Mouse (Mus musculus): Measurements from ENCODE around the gene Fastk.
"Not testable (repeated sequence)": the region's sequence is repeated elsewhere in the genome, so short reads cannot be mapped to it uniquely, and the experiment has no call there.

Fastk gene

GRCm38 (mm10) chr5:24423129-24424003 is 21.7 kb downstream of the Fastk start, which contains the start of the genes Cdk5 and Slc4a2:
Cdk5 (minus strand) TSS chr5:24423530.
Slc4a2 (plus strand) TSS chr5:24423837.
- peak; percentile 99 for DNase-seq (ENCODE audit: low spot score)

- no peak for DNase-seq (ENCODE audit: low spot score)
Observed at GRCm38 (mm10) chr5:24420381-24420780, 24.7 kb downstream of the Fastk start.

DNA sequence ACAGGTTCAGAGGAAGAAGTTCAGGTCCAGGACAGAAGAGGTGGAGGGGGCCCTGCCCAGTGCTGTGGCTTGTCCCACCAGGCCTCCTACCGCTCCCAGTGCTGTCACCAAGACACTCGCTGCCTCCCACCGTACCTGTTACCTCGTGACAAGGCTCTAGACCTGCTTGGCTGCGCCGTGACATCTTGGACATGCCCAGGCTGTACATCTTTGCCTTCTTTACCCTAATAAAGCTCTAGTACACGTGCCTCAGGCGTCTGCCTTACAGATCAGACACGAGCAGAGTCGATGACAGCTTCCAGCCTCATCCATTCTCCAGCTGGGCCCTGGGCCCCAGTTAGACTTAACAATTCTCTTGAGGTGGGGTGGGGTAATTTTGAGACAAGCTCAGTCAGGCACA is 27.5 kb downstream of the Fastk start:
- DNase-seq (ENCODE audit: low spot score): no peak

DNA sequence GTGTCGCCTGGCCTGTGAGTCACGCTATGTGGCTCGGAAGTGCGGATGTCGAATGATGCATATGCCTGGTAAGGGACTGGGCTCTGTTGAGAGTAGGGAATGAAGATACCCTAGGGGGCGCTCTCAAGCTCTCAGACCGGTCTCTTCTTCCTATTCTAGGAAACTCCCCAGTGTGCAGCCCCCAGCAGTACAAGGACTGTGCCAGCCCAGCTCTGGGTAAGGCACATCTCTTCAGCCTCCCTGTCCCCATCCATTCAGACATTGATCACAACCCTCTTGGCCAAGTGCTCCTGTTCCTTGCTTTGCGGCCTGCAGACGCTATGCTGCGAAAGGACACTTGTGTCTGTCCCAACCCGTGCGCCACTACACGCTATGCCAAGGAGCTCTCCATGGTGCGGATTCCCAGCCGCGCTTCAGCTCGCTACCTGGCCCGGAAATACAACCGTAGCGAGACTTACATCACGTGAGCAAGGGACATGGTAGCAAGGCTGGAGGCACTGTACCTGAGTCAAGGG is 28.8 kb downstream of the Fastk start:
- peak; percentile 64 for DNase-seq (ENCODE audit: low spot score)

- no peak for DNase-seq (ENCODE audit: low spot score)
Observed at GRCm38 (mm10) chr5:24413938-24414337, 31.1 kb downstream of the Fastk start.

DNA sequence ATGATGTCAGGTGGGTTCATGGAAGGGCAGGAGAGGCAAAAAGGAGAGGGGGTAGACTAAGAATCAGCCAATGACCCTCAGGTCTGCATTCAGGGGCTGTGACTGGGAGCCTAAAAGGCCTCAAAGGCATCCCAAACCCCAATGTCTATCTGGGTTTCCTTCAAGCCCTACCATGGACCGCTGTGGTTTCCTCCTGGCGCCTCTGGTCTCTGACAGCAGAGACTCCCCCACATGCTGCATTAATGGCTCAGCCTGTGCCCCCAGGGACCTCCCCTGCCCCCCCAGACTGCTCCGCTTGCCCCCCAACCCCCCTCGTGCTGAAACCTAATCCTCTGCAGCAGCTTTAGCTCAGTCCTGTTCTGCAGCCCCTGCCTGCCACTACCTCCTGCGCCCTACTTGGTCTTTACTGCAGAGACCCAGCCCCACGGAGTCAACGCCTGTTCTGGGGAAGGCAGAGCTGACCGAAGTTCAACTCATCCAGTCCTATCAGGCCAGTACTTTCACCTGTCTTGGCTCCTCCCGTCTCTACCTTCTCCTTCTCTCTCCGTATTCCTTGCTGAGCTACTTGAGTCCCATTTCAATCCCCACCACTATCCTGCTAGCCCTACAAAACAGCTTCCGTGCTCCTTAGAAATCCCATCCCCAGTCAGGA is 31.9 kb downstream of the Fastk start, which contains the start of gene Asic3:
Asic3 (plus strand) TSS at position 351 of the 652 bp plus-strand sequence.
- DNase-seq (ENCODE audit: low spot score): peak; percentile 64

DNA sequence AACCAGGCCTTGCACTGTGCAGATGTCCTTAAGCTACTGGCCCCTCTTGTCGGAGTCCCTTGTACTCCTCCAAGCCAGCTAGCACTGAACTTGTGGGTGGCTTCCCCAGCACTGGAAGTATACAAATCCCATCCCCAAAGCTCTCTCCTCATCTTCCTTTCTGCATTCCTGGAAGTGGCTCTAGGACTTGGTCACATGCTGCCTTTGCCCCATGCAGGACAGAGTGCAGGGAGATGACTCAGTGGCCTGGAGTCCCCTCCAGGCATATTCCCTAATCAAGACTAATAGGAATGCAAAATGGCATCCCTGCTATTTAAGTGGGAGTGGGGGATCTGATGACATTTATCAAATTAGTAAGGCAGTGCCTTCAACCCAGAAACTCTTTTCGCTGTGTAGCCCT is 33.0 kb downstream of the Fastk start:
- no peak for DNase-seq (ENCODE audit: low spot score)

DNA sequence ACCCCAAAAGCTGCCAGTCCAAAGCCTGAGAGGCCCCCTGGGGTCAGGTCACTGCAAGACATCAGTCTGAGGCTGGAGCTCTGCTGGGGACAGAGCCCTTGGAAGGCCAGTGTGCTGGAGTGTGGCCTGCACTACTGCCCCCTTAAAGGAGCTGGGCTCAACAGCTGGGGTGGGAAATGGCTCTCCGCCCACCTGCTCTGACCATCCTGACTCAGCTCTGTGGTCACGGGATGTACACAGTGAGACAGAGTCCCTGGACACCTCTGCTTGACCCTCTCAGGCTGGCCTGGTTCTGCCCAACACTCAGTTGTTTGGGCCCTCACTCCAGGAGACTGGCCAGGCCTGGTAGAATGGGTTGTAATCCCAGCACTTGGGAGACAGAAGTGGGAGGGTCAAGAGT is 35.6 kb downstream of the Fastk start:
- no peak for DNase-seq (ENCODE audit: low spot score)

GRCm38 (mm10) chr5:24408651-24409050 is 36.4 kb downstream of the Fastk start:
- no peak for DNase-seq (ENCODE audit: low spot score)

DNA sequence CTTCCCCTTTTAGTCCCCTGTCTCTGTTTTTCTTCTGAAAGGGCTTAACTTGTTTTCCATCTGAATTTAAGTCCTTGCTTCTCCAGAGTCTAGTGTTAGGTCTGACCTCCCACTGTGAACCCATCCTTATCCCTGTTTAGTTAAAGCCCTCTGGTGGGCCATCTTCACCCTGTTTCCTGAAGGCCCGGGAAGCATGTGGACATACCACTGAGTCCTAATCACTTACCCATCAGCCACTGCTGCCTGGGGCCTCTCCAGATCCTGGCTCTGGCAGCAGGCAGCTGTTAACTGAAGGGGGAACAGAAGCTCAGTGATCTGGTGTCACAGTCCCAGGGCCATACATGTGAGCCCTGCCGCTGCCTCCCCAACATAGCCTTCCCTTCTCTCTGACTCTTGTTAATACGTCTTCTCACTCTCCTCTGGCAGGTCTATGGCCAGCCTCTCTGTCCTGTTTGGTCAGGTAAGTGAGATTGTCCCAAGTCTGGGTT is 39.7 kb downstream of the Fastk start:
- DNase-seq (ENCODE audit: low spot score): no peak

- DNase-seq (ENCODE audit: low spot score): no peak
Observed at GRCm38 (mm10) chr5:24404594-24405360, 40.3 kb downstream of the Fastk start.

- no peak for DNase-seq (ENCODE audit: low spot score)
Observed at GRCm38 (mm10) chr5:24401969-24402368, 43.1 kb downstream of the Fastk start.

GRCm38 (mm10) chr5:24400911-24401605 is 44.0 kb downstream of the Fastk start:
- no peak for DNase-seq (ENCODE audit: low spot score)

- DNase-seq (ENCODE audit: low spot score): no peak
Observed at GRCm38 (mm10) chr5:24400362-24400761, 44.7 kb downstream of the Fastk start.

DNA sequence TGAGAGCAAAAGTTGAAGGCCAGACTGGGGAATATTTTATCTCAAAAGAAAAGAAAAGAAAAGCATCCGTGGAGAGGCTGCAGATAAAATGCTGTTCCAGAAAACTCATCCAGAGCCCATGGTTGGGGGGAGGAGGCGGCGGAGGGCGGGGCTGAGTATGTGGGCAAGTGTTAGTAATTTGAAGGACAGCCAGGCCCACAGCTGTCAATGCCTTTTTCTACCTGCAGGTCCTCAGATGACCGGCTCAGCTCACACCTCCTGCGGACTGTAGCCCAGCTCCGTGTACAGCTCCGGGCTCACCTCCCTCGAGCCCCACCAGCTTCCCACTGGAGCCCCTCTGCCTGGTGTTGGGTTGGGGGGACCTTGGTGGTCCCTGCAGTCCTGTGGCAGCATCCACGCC is 45.4 kb downstream of the Fastk start:
- DNase-seq (ENCODE audit: low spot score): no peak

DNA sequence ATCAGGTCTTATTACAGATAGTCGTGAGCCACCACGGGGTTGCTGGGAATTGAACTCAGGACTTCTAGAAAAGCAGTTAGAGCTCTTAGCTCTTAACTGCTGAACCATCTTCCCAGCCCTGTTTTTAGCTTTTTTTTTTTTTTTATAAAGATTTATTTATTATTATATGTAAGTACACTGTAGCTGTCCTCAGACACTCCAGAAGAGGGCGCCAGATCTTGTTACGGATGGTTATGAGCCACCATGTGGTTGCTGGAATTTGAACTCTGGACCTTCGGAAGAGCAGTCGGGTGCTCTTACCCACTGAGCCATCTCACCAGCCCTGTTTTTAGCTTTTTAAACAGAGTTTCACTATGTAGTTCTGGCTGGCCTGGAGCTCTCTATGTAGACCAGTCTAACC is 48.8 kb downstream of the Fastk start:
- DNase-seq (ENCODE audit: low spot score): not testable (repeated sequence)

DNA sequence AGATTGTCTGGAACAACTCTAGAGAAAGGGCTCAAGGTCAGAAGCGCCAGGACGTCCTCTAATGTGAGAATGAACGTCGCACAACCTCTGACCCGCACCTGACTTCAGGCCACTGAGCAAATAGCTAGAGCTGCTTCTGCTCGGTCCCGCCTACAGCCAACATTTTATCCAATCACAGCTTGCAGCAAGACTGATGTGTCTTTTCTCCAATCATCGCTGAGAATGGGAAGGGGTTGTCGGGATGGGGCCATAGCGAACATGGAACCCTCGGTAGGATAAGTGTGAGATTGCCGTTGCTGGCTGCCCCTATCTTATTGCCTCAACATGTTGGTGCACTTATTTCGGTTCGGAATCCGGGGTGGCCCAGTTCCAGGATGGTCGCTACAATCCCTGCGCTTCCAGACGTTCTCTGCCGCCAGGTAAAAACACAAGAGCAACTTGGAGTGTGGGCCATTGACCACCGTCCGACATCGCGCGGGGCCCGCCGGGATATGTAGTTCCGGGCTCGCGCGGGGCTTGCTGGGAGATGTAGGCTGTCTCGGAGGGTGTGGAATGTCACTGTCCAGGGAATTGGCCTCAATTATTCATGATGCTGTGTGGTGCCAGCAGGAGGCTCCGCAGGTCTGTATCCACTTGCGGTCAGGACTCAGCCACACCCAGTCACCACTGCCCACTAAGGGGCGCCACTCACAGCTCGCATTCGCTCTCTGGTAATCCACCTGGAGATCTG is 50.8 kb downstream of the Fastk start:
- peak; percentile 98 for DNase-seq (ENCODE audit: low spot score)

DNA sequence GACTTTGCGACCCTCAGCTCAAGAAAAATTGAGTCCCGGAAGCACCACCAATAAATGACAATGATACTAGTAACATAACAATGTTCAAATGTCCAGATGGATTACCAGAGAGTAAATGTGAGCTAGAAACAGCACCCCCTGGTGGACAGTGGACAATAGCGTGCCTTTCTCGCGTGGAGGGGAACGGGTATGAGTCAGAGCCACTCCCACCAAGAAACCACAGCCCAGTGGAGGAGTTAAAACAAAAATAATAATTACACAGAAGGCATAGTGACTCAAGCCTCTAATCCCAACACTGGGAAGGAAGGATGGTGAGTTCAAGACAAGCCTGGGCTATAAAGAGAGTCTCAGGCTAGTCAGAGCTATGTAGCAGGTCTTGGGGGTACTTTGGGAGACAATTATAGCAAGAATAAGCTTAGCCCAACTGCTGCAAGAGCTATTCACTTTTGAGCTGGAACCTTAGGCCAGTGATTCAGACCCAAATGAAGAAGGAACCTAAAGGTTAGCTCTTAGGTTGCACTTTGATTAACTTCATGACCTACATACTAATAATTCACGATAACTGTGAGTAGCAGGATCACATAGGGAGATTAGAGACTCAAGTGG is 51.6 kb downstream of the Fastk start, which contains the start of gene Abcb8:
Abcb8 (plus strand) TSS at position 272 of the 606 bp plus-strand sequence.
- peak; percentile 47 for DNase-seq (ENCODE audit: low spot score)

- DNase-seq (ENCODE audit: low spot score): no peak
Observed at GRCm38 (mm10) chr5:24392724-24393123, 52.4 kb downstream of the Fastk start.

GRCm38 (mm10) chr5:24391864-24392263 is 53.2 kb downstream of the Fastk start, which contains the start of gene Atg9b:
Atg9b (minus strand) TSS chr5:24392143.
- DNase-seq (ENCODE audit: low spot score): no peak

All from yolk sac, embryonic 10.5 days (tissue).